Mouse (Mus musculus): Measurements from ENCODE around the gene Zfp536. TPM values are rescaled to one million over a fixed set of nuclear protein-coding genes. Genes with fewer than 3 reads are reported as not detected.

Gene Zfp536
- polyA plus RNA-seq, 1 experiment = not detected

- H3K4me1 ChIP-seq (ENCODE audit: control insufficient read depth, insufficient read depth, low read length) = no peaks in the 10 kb centered on the region
- no peak overlapping the region for H3K27ac ChIP-seq (ENCODE audit: insufficient read depth, low read depth, low read length)
- no peak overlapping the region for H3K4me3 ChIP-seq (ENCODE audit: insufficient read depth, low read length)
- no peak for TF ChIP-seq CTCF (IDR thresholded peaks at IDR 0.05; ENCODE audit: low read depth, low read length)
- TF ChIP-seq POLR2A (IDR thresholded peaks at IDR 0.05; ENCODE audit: borderline replicate concordance, low read depth, low read length) = no peak
These were observed 5.0 kb downstream of the Zfp536 start for GRCm38 (mm10) chr7:37768310-37768940.

- no peak overlapping the region for H3K27ac ChIP-seq (ENCODE audit: insufficient read depth, low read depth, low read length)
- no peak overlapping the region for H3K4me3 ChIP-seq (ENCODE audit: insufficient read depth, low read length)
- TF ChIP-seq POLR2A (IDR thresholded peaks at IDR 0.05; ENCODE audit: borderline replicate concordance, low read depth, low read length) = no peak
- TF ChIP-seq CTCF (IDR thresholded peaks at IDR 0.05; ENCODE audit: low read depth, low read length) = no peak
- H3K4me1 ChIP-seq (ENCODE audit: control insufficient read depth, insufficient read depth, low read length) = no peaks in the 10 kb centered on the region
These were observed 14.6 kb downstream of the Zfp536 start for GRCm38 (mm10) chr7:37758886-37759285.

- H3K27ac ChIP-seq (ENCODE audit: insufficient read depth, low read depth, low read length) = no peak overlapping the region
- TF ChIP-seq CTCF (IDR thresholded peaks at IDR 0.05; ENCODE audit: low read depth, low read length) = no peak
- no peak for TF ChIP-seq POLR2A (IDR thresholded peaks at IDR 0.05; ENCODE audit: borderline replicate concordance, low read depth, low read length)
- H3K4me1 ChIP-seq (ENCODE audit: control insufficient read depth, insufficient read depth, low read length) = no peaks in the 10 kb centered on the region
- H3K4me3 ChIP-seq (ENCODE audit: insufficient read depth, low read length) = no peak overlapping the region
These were observed 20.4 kb downstream of the Zfp536 start for GRCm38 (mm10) chr7:37753024-37753423.

- Histone ChIP-seq H3K4me3 (ENCODE audit: insufficient read depth, low read length) (no peak overlapping the region), H3K27ac (ENCODE audit: insufficient read depth, low read depth, low read length) (no peak overlapping the region), H3K4me1 (ENCODE audit: control insufficient read depth, insufficient read depth, low read length) (no peaks in the 10 kb centered on the region)
- no peak for TF ChIP-seq CTCF (IDR thresholded peaks at IDR 0.05; ENCODE audit: low read depth, low read length)
- no peak for TF ChIP-seq POLR2A (IDR thresholded peaks at IDR 0.05; ENCODE audit: borderline replicate concordance, low read depth, low read length)
These were observed 27.2 kb downstream of the Zfp536 start for GRCm38 (mm10) chr7:37746133-37746761.

- Histone ChIP-seq H3K27ac (ENCODE audit: insufficient read depth, low read depth, low read length) (no peak overlapping the region), H3K4me3 (ENCODE audit: insufficient read depth, low read length) (no peak overlapping the region), H3K4me1 (ENCODE audit: control insufficient read depth, insufficient read depth, low read length) (no peaks in the 10 kb centered on the region)
- TF ChIP-seq CTCF (IDR thresholded peaks at IDR 0.05; ENCODE audit: low read depth, low read length) = no peak
- no peak for TF ChIP-seq POLR2A (IDR thresholded peaks at IDR 0.05; ENCODE audit: borderline replicate concordance, low read depth, low read length)
These were observed 30.1 kb downstream of the Zfp536 start for GRCm38 (mm10) chr7:37743350-37743749.

- Histone ChIP-seq H3K4me1 (ENCODE audit: control insufficient read depth, insufficient read depth, low read length) (no peaks in the 10 kb centered on the region), H3K27ac (ENCODE audit: insufficient read depth, low read depth, low read length) (no peak overlapping the region), H3K4me3 (ENCODE audit: insufficient read depth, low read length) (no peak overlapping the region)
- TF ChIP-seq POLR2A (IDR thresholded peaks at IDR 0.05; ENCODE audit: borderline replicate concordance, low read depth, low read length) (no peak), CTCF (IDR thresholded peaks at IDR 0.05; ENCODE audit: low read depth, low read length) (no peak)
These were observed 36.2 kb downstream of the Zfp536 start for GRCm38 (mm10) chr7:37737191-37737590.

GRCm38 (mm10) chr7:37736413-37736720 lies 37.1 kb downstream of the Zfp536 start:
- no peak for TF ChIP-seq POLR2A (IDR thresholded peaks at IDR 0.05; ENCODE audit: borderline replicate concordance, low read depth, low read length)
- no peak for TF ChIP-seq CTCF (IDR thresholded peaks at IDR 0.05; ENCODE audit: low read depth, low read length)
- Histone ChIP-seq H3K4me3 (ENCODE audit: insufficient read depth, low read length) (no peak overlapping the region), H3K4me1 (ENCODE audit: control insufficient read depth, insufficient read depth, low read length) (no peaks in the 10 kb centered on the region), H3K27ac (ENCODE audit: insufficient read depth, low read depth, low read length) (no peak overlapping the region)

GRCm38 (mm10) chr7:37735707-37736412 lies 37.6 kb downstream of the Zfp536 start:
- Histone ChIP-seq H3K4me1 (ENCODE audit: control insufficient read depth, insufficient read depth, low read length) (no peaks in the 10 kb centered on the region), H3K27ac (ENCODE audit: insufficient read depth, low read depth, low read length) (no peak overlapping the region), H3K4me3 (ENCODE audit: insufficient read depth, low read length) (no peak overlapping the region)
- TF ChIP-seq CTCF (IDR thresholded peaks at IDR 0.05; ENCODE audit: low read depth, low read length) (no peak), POLR2A (IDR thresholded peaks at IDR 0.05; ENCODE audit: borderline replicate concordance, low read depth, low read length) (no peak)

- no peak for TF ChIP-seq POLR2A (IDR thresholded peaks at IDR 0.05; ENCODE audit: borderline replicate concordance, low read depth, low read length)
- no peak for TF ChIP-seq CTCF (IDR thresholded peaks at IDR 0.05; ENCODE audit: low read depth, low read length)
- Histone ChIP-seq H3K4me3 (ENCODE audit: insufficient read depth, low read length) (no peak overlapping the region), H3K4me1 (ENCODE audit: control insufficient read depth, insufficient read depth, low read length) (no peaks in the 10 kb centered on the region), H3K27ac (ENCODE audit: insufficient read depth, low read depth, low read length) (no peak overlapping the region)
These were observed 38.3 kb downstream of the Zfp536 start for GRCm38 (mm10) chr7:37735101-37735500.

GRCm38 (mm10) chr7:37734576-37734975 lies 38.9 kb downstream of the Zfp536 start:
- no peak for TF ChIP-seq POLR2A (IDR thresholded peaks at IDR 0.05; ENCODE audit: borderline replicate concordance, low read depth, low read length)
- no peak for TF ChIP-seq CTCF (IDR thresholded peaks at IDR 0.05; ENCODE audit: low read depth, low read length)

More at GRCm38 (mm10) chr7:37734576-37734975, 38.9 kb downstream of the Zfp536 start:
- Histone ChIP-seq H3K27ac (ENCODE audit: insufficient read depth, low read depth, low read length) (no peak overlapping the region), H3K4me1 (ENCODE audit: control insufficient read depth, insufficient read depth, low read length) (no peaks in the 10 kb centered on the region), H3K4me3 (ENCODE audit: insufficient read depth, low read length) (no peak overlapping the region)

Data from bone marrow macrophage, adult 2 months (primary cell).